19 mouse cellular contexts compared by ENCODE assay signal in genomic region chr4:141136126-141136525, GRCm38 (mm10). TPM values are rescaled to one million over a fixed set of nuclear protein-coding genes. Genes with fewer than 3 reads are reported as not detected.
A peak's percentile ranks its signal among the peaks of the same experiment; 100 is the strongest.
DNase-seq lines count a peak whose midpoint lies in the region; ATAC-seq and TF ChIP-seq lines count a peak whose summit lies in the region.
"Had no signal": no experiment of that assay in that cellular context is flagged by ENCODE, and none has a peak within 500 bp of the region (broad histone marks: within the 10 kb centered on the region; RNA-seq: fewer than 3 reads in every experiment).

No protein-coding gene starts in this region.

- no peak overlapping the region for H3K9ac ChIP-seq in liver, embryonic 16.5 days (ENCODE audit: low read depth, low read length)
- H3K9ac ChIP-seq: embryonic facial prominence, embryonic 12.5 days; hindbrain, embryonic 15.5 days; liver, embryonic 15.5 days had no signal

- TF ChIP-seq CTCF in E14TG2a.4 (conservative IDR thresholded peaks at IDR 0.05; ENCODE audit: low read length): no peak

- ATAC-seq in liver, embryonic 16.5 days (ENCODE audit: low read depth): no peak
- ATAC-seq: Patski had no signal

- H3K4me3 ChIP-seq in heart, embryonic 10.5 days: no peak overlapping the region
- peak overlapping the region; percentile 61 for H3K4me3 ChIP-seq in E14TG2a.4 (replicated peaks; ENCODE audit: low read length)
- no peak overlapping the region for H3K4me3 ChIP-seq in liver, embryonic 16.5 days (ENCODE audit: low read depth, low read length)
- H3K4me3 ChIP-seq: embryonic facial prominence, embryonic 12.5 days; hindbrain, embryonic 15.5 days; liver, embryonic 15.5 days had no signal

- no peaks in the 10 kb centered on the region for H3K27me3 ChIP-seq in heart, embryonic 10.5 days (ENCODE audit: insufficient read depth, poor library complexity, severe bottlenecking)
- H3K27me3 ChIP-seq in E14TG2a.4 (ENCODE audit: insufficient read depth, low read length): no peaks in the 10 kb centered on the region
- H3K27me3 ChIP-seq in liver, embryonic 16.5 days (ENCODE audit: control insufficient read depth, insufficient read depth, low read depth, low read length): no peaks in the 10 kb centered on the region
- H3K27me3 ChIP-seq: embryonic facial prominence, embryonic 12.5 days; hindbrain, embryonic 15.5 days; liver, embryonic 15.5 days; Patski had no signal

- no peak overlapping the region for H3K4me2 ChIP-seq in liver, embryonic 16.5 days (ENCODE audit: low read depth, low read length)

- peak overlapping the region; percentile 8; the same call in 1 of the 2 replicates for H3K27ac ChIP-seq in heart, embryonic 10.5 days
- peak overlapping the region; percentile 19; the same call in 1 of the 2 replicates for H3K27ac ChIP-seq in liver, embryonic 16.5 days (ENCODE audit: low read length)
- H3K27ac ChIP-seq: embryonic facial prominence, embryonic 12.5 days; hindbrain, embryonic 15.5 days had no signal

- peaks cover 64% of the 10 kb centered on the region for H3K4me1 ChIP-seq in heart, embryonic 10.5 days
- peaks cover 70% of the 10 kb centered on the region for H3K4me1 ChIP-seq in E14TG2a.4 (replicated peaks; ENCODE audit: low read depth, low read length)
- H3K4me1 ChIP-seq in liver, embryonic 16.5 days (ENCODE audit: control insufficient read depth, low read depth, low read length): peaks cover 42% of the 10 kb centered on the region

- H3K9me3 ChIP-seq in heart, embryonic 10.5 days: no peaks in the 10 kb centered on the region
- no peaks in the 10 kb centered on the region for H3K9me3 ChIP-seq in E14TG2a.4 (ENCODE audit: low read length)
- no peaks in the 10 kb centered on the region for H3K9me3 ChIP-seq in liver, embryonic 16.5 days (replicated peaks; ENCODE audit: control insufficient read depth, low read length)
- H3K9me3 ChIP-seq: embryonic facial prominence, embryonic 12.5 days; hindbrain, embryonic 15.5 days; liver, embryonic 15.5 days had no signal

- WGBS in heart, embryonic 10.5 days: 78% methylated on average over 7 of the region's 7 CpGs
- WGBS in liver, embryonic 16.5 days (ENCODE audit: insufficient replicate concordance): 76% methylated on average over 7 of the region's 7 CpGs

- no peak for DNase-seq in heart, embryonic 10.5 days (ENCODE audit: low spot score)
- DNase-seq in heart, adult 9 months (ENCODE audit: low spot score in 2 of 2): no peak
- peak; percentile 25 to 37 for DNase-seq in kidney, postnatal 36 days
- DNase-seq in kidney, postnatal 10 days: no peak
- DNase-seq in embryo, embryonic 10.5 days (ENCODE audit: low spot score): no peak
- no peak for DNase-seq in ovary, adult 18-20 months (ENCODE audit: low spot score)
- DNase-seq: cerebellum, postnatal 25 days; gastrocnemius, postnatal 10 days; kidney, postnatal 14 days; right cerebral cortex, adult 18-20 months; thymus, postnatal 4 days had no signal

- H3K36me3 ChIP-seq in heart, embryonic 10.5 days: peaks cover 9% of the 10 kb centered on the region; the same call in 1 of the 2 replicates
- H3K36me3 ChIP-seq in E14TG2a.4 (ENCODE audit: insufficient read depth, low read length): peaks cover 52% of the 10 kb centered on the region
- H3K36me3 ChIP-seq in liver, embryonic 16.5 days (ENCODE audit: control insufficient read depth, insufficient read depth): no peaks in the 10 kb centered on the region
- H3K36me3 ChIP-seq: hindbrain, embryonic 15.5 days had no signal

RNA-seq across cellular contexts. Expression of gene Szrd1, which starts 3.4 kb away (rescaled TPM):
- 36.6 and 39.0 TPM in 2 replicates for polyA plus RNA-seq in heart, embryonic 10.5 days (2016; fragmentation: Nextera tagmentation; extraction: Ambion mirVana)
- polyA plus RNA-seq in liver, embryonic 16.5 days (2015; fragmentation: Nextera tagmentation; extraction: Ambion mirVana): 18.1 and 19.1 TPM in 2 replicates

RNA-seq across cellular contexts. Expression of gene Fbxo42, which starts 11.6 kb away (rescaled TPM):
- polyA plus RNA-seq in heart, embryonic 10.5 days (2016; fragmentation: Nextera tagmentation; extraction: Ambion mirVana): 16.3 and 21.8 TPM in 2 replicates
- polyA plus RNA-seq in liver, embryonic 16.5 days (2015; fragmentation: Nextera tagmentation; extraction: Ambion mirVana): 16.3 and 18.0 TPM in 2 replicates

RNA-seq across cellular contexts. Expression of gene Spata21, which starts 48.0 kb away (rescaled TPM):
- polyA plus RNA-seq in heart, embryonic 10.5 days (2016; fragmentation: Nextera tagmentation; extraction: Ambion mirVana): 0.05 TPM in 1 of 2 replicates, not detected in the other
- not detected in 2 replicates for polyA plus RNA-seq in liver, embryonic 16.5 days (2015; fragmentation: Nextera tagmentation; extraction: Ambion mirVana)
- polyA plus RNA-seq: heart, embryonic 14.5 days; liver, embryonic 15.5 days; Patski; spleen, adult 2 months had no signal

RNA-seq across cellular contexts. Expression of gene Necap2, which starts 58.0 kb away (rescaled TPM):
- 41.9 and 53.4 TPM in 2 replicates for polyA plus RNA-seq in heart, embryonic 10.5 days (2016; fragmentation: Nextera tagmentation; extraction: Ambion mirVana)
- 87.5 and 93.3 TPM in 2 replicates for polyA plus RNA-seq in liver, embryonic 16.5 days (2015; fragmentation: Nextera tagmentation; extraction: Ambion mirVana)

Comparison
In these comparisons a context has a peak if more than half of its experiments do, and no peak if none do; other contexts are left out.
1. DNase-seq: peak in kidney, postnatal 36 days (2 of 2); none in heart, embryonic 10.5 days (single experiment), heart, adult 9 months (0 of 2), kidney, postnatal 10 days (single experiment), embryo, embryonic 10.5 days (single experiment) and ovary, adult 18-20 months (single experiment).